Mouse (Mus musculus) kidney, embryonic 14.5 days (tissue): ENCODE measurements at regions not wholly inside any gene's neighbourhood (a gene's known extent, or its start where the extent isn't known, plus 50 kb on each side); places are given as distances from the start of the nearest gene placed in this dataset.

Experiments used
- ATAC-seq: fragments of 200-750 bp; cut with Nextera tagmentation; 2 replicates; pipeline ENCODE4 v1.8.0; 2017; ENCODE audit warnings: moderate number of reproducible peaks, mild to moderate bottlenecking, moderate TSS enrichment, moderate library complexity; ENCODE audit not compliant: low FRiP score, low TSS enrichment
- H3K27ac ChIP-seq: fragments of 300-500 bp; sonication (generic); 2 replicates; pipeline ENCODE4 v1.5.1; 2014; ENCODE audit warnings: low read depth, mild to moderate bottlenecking, low read length, moderate library complexity, mixed read lengths
- H3K27me3 ChIP-seq: fragments of 300-500 bp; sonication (generic); 2 replicates; pipeline ENCODE4 v1.6.1; 2014; ENCODE audit warnings: mild to moderate bottlenecking, low read length; ENCODE audit not compliant: control insufficient read depth, insufficient read depth
- H3K36me3 ChIP-seq: fragments of 300-500 bp; sonication (generic); 2 replicates; pipeline ENCODE4 v1.6.1; 2014; ENCODE audit warnings: low read length, mixed read lengths; ENCODE audit not compliant: control insufficient read depth, insufficient read depth
- H3K4me1 ChIP-seq: fragments of 300-500 bp; sonication (generic); 2 replicates; pipeline ENCODE4 v1.6.1; 2014; ENCODE audit warnings: low read length, mixed read lengths; ENCODE audit not compliant: control insufficient read depth, insufficient read depth
- H3K4me2 ChIP-seq: fragments of 300-500 bp; sonication (generic); replicated peaks from 2 replicates; pipeline ENCODE4 v1.6.1; 2014; ENCODE audit warnings: low read depth, mild to moderate bottlenecking, low read length
- H3K4me3 ChIP-seq: fragments of 300-500 bp; sonication (generic); 2 replicates; pipeline ENCODE4 v1.5.1; 2014; ENCODE audit warnings: mild to moderate bottlenecking, low read length
- H3K9ac ChIP-seq: fragments of 300-500 bp; sonication (generic); 2 replicates; pipeline ENCODE4 v1.6.1; 2014; ENCODE audit warnings: low read depth, mild to moderate bottlenecking, low read length, moderate library complexity
- H3K9me3 ChIP-seq: fragments of 300-500 bp; sonication (generic); 2 replicates; pipeline ENCODE4 v1.6.1; 2016; ENCODE audit warnings: low read length; ENCODE audit not compliant: control insufficient read depth
- WGBS: fragments of 180-500 bp; shearing (Covaris S2); extraction: QIAGEN DNeasy Blood & Tissue Kit; methylation state at CpG from one replicate; pipeline ENCODE4 v1.1.7; 2014; 5-methylcytosine and 5-hydroxymethylcytosine counted together

DNA sequence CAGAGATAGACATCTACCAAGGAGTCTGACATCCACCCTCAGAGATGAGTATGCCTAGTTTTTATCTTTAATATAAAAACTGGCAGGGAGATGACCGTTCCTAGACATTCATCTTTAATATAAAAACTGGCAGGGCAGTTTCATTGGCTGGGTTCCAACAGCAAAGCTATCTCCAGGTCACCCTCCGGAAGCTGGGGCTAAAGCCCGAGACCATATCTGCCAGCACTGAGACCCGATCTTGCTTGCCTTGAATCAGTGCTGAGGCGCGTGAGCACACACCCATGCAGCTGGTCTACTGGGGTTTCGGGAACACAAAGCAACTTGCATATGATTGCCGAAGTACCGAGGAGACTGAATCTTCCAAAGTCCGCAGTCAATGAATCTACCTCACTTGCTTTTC, 144.5 kb upstream of the Dapk1 start:
- no peaks in the 10 kb centered on the region for H3K9me3 ChIP-seq
- 83% methylated on average over 10 of the region's 10 CpGs for WGBS
- no peak overlapping the region for H3K4me3 ChIP-seq
- H3K4me1 ChIP-seq: no peaks in the 10 kb centered on the region
- ATAC-seq: no peak
- H3K27ac ChIP-seq: no peak overlapping the region
- no peaks in the 10 kb centered on the region for H3K36me3 ChIP-seq
- H3K9ac ChIP-seq: no peak overlapping the region
- H3K27me3 ChIP-seq: no peaks in the 10 kb centered on the region
- no peak overlapping the region for H3K4me2 ChIP-seq

DNA sequence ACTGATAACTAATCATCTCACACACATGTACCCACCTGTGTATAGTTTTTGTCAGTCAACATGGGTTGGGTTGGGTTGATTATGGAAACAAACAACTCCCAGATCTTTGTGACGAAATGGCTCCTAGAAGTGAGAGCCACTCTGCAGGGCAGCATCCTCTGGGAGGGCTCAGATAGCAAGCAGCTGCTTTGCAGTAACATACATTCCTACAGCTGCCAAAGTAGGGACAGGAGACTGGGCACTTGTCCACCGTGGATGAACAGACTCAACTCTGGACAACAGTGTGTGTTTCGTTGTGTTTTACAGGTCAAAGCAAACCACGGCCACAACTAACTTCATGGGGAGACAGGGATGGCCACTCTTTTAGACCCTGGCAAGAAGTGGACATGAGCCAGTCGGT, 142.7 kb upstream of the Dapk1 start:
- Histone ChIP-seq H3K9me3 (no peaks in the 10 kb centered on the region), H3K4me2 (no peak overlapping the region), H3K27me3 (no peaks in the 10 kb centered on the region), H3K9ac (no peak overlapping the region), H3K36me3 (no peaks in the 10 kb centered on the region), H3K4me1 (no peaks in the 10 kb centered on the region), H3K4me3 (no peak overlapping the region), H3K27ac (no peak overlapping the region)
- no peak for ATAC-seq
- WGBS: 84% methylated on average over 5 of the region's 5 CpGs

DNA sequence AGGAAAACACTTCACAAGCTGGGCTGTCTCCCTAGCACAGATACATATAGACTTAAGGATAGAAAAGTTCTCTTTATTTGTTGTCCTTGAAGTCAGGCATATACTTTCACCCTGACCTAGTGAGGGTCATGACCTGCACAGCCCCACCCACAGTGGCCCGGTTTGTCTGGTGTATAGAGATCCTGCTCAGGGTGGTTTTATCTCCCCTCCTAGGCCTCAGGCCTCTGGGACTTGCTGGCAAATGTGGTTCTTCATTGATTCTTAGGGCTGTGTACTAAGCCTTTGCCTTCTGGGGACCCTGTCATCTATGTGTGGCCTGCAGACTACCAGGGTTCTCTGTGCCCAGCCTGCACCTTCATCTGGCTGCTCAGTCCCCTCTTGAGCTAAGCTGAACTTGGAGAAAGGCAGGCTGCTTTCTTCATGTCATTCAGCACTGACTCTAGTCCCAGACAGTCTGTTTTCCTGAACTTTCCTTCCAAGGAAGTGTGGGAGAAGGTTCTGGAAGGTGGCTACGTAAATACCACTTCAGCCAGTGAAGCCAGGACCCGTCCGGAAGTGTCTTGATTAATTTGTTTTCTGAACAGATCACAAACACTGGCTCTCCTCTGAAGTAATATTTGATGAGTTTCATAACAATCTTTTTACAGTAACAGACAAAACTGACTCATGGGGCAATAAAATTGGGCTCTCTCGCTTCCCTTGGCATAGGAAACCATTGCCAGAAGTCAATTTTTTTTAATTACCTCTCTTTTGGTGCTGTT, 135.0 kb upstream of the Dapk1 start:
- ATAC-seq: no peak; the same call in 1 of the 2 replicates
- 58% methylated on average over 5 of the region's 5 CpGs for WGBS

DNA sequence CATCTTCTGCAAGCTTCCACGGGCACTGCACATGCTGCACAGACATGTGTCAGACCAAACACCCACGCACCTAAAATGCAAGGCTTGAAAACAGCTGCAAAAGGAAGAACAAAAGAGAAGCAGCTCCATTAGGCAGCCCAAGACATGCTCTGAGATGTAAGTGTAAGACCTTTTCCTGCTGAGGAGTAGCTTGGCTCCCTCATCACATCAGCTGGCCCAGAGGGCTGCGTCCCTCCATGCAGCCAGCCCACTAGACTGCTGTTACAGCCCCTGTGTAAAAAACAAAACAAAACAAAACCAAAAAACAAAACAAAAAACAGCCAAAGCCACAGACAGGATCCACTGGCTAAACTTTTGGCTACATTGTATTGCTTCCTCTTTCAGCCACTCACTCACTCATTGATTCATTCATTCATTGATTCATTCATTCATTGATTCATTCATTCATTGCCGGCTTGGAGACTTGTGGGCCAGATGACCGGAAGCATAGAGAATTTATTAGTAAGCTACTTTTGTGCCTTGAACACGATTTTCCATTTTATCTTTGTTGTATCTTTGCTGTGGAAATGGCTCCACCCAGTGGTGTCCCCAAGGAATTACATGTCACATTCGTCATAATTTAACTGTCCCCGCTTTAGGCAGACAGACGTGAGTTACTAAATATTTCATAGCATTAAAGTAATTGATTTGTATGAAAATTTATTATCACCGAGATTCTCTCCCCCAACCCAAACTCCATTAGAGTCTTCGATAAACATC, 133.7 kb upstream of the Dapk1 start:
- ATAC-seq: no peak
- 15% methylated on average over 11 of the region's 11 CpGs for WGBS
- Histone ChIP-seq H3K4me3 (no peak overlapping the region), H3K4me2 (no peak overlapping the region), H3K27ac (no peak overlapping the region), H3K36me3 (no peaks in the 10 kb centered on the region), H3K9ac (no peak overlapping the region), H3K27me3 (no peaks in the 10 kb centered on the region), H3K4me1 (0 out of 2 replicates have a peak, but pooled peaks cover 3% of the 10 kb centered on the region), H3K9me3 (no peaks in the 10 kb centered on the region)

More for the DNA sequence above, 135.0 kb upstream of the Dapk1 start:
- Histone ChIP-seq H3K27me3 (no peaks in the 10 kb centered on the region), H3K36me3 (no peaks in the 10 kb centered on the region), H3K9ac (no peak overlapping the region), H3K9me3 (no peaks in the 10 kb centered on the region), H3K4me1 (0 out of 2 replicates have a peak, but pooled peaks cover 3% of the 10 kb centered on the region), H3K27ac (no peak overlapping the region), H3K4me3 (no peak overlapping the region), H3K4me2 (no peak overlapping the region)

DNA sequence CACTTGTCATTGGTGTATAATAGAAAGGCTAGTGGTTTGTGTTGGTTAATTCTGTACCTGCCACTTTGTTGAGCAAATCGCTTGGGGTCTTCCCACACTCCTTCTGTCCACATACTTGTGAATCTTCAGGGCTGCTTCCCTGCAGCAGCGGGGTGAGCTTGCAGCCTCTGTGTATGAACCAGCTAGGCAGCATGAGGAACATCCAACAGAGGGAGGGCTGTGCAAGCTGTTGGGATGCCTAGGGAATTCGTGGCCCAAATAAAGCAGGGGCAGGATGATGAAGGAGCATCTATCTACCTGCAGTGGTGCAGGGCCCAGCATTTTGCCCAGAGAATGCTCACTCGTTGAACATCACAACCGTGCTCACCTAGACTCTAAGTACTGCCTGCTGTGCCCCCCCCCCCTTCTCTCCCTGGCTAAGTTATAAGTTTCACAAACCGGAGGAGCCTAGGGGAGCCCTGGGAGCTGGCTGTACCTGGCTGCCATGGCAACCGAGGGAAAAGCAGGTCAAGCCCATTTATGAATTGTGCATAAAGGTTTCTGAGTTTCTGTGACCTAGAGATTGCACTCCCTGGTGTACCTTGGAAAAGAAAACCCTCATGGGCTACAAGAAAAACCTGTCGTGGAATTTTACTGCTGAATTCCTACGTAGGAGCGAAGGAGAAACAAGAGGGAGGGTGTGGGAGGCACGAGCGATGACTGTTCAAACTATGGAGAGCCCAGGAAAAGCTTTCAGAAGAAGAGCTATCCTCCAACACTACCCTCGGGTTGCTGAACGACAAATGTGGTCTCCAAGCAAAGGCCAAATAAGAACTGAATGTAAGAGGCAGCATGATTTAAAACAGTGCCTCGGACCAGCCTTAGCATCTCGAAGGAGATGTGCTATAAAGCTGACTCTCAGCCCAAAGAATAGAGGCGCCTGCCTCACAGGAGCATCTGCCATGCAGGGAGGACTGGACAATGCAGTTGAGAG, 131.0 kb upstream of the Dapk1 start:
- Histone ChIP-seq H3K4me2 (no peak overlapping the region), H3K27me3 (no peaks in the 10 kb centered on the region), H3K4me1 (0 out of 2 replicates have a peak, but pooled peaks cover 3% of the 10 kb centered on the region), H3K9ac (no peak overlapping the region), H3K36me3 (no peaks in the 10 kb centered on the region), H3K9me3 (no peaks in the 10 kb centered on the region), H3K4me3 (no peak overlapping the region), H3K27ac (no peak overlapping the region)
- ATAC-seq: no peak
- 52% methylated on average over 17 of the region's 17 CpGs for WGBS

DNA sequence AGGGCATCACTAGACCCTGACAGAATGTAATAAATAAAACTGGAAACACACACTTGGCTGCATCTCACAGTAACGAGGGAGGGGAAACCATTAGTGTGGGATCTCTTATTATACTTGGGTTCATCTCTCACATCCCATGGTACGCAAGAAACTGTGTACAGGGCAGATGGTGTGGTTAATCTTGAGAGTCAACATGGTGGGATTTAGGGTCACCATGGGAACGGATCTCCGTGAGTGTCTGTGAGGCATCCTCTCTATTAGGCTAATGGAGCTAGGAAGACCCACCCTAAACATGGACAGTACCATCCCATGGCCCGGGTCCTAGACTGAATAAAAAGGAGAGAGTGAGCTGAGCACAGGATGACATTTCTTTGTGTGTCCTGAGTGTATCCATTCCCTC, 130.1 kb upstream of the Dapk1 start:
- Histone ChIP-seq H3K4me1 (0 out of 2 replicates have a peak, but pooled peaks cover 3% of the 10 kb centered on the region), H3K9ac (no peak overlapping the region), H3K27ac (no peak overlapping the region), H3K27me3 (no peaks in the 10 kb centered on the region), H3K4me2 (no peak overlapping the region), H3K36me3 (no peaks in the 10 kb centered on the region), H3K9me3 (no peaks in the 10 kb centered on the region), H3K4me3 (no peak overlapping the region)
- ATAC-seq: no peak
- WGBS: 75% methylated on average over 5 of the region's 5 CpGs

DNA sequence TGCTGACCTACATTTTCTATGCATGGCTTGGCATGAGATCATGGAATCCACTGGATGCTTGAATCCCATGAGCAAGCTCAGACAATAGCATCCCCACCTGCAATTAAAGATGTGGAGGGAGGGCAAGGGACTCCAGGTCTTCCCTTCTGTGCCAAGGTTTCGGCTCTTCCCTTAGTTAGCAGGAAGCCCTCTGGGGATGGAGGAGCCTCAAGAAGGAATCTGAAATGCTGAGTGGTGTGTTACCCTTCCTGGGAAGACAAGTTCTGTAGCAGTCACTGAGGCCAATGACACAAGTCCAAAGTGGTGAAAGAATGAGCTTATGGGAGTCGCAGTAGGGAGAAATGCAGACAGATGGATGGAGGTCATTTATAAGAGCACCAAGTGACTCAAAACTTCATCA, 125.4 kb upstream of the Dapk1 start:
- H3K4me2 ChIP-seq: no peak overlapping the region
- H3K4me3 ChIP-seq: no peak overlapping the region
- no peak overlapping the region for H3K27ac ChIP-seq
- no peak for ATAC-seq
- no peaks in the 10 kb centered on the region for H3K27me3 ChIP-seq
- 82% methylated on average over 2 of the region's 2 CpGs for WGBS
- no peaks in the 10 kb centered on the region for H3K9me3 ChIP-seq
- no peak overlapping the region for H3K9ac ChIP-seq
- H3K4me1 ChIP-seq: peaks cover 5% of the 10 kb centered on the region; the same call in 1 of the 2 replicates
- H3K36me3 ChIP-seq: no peaks in the 10 kb centered on the region

DNA sequence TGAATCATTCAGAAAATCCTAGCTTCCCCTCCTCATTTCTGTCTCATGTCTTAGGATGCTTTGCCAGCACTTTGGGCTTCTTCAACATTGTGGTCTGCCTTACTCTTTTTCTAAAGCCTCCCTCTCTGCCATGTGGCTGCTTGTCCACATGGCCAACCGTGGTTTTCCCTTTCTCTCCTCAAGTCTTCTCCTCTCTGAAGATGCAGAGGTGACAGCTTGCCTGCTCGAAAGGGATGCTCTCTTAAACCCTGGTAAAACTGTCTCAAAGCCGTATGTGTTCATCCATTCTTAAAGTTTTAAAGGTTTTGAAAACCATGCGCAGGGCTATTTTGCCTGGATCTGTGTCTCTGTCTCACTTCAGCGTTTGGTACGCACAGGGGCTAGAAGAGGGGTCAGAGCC, 123.4 kb upstream of the Dapk1 start:
- no peak overlapping the region for H3K4me2 ChIP-seq
- H3K9me3 ChIP-seq: no peaks in the 10 kb centered on the region
- no peak for ATAC-seq
- peaks cover 5% of the 10 kb centered on the region; the same call in 1 of the 2 replicates for H3K4me1 ChIP-seq
- H3K9ac ChIP-seq: no peak overlapping the region
- no peak overlapping the region for H3K27ac ChIP-seq
- H3K4me3 ChIP-seq: no peak overlapping the region
- 72% methylated on average over 6 of the region's 6 CpGs for WGBS
- no peaks in the 10 kb centered on the region for H3K36me3 ChIP-seq
- H3K27me3 ChIP-seq: no peaks in the 10 kb centered on the region
